Mouse (Mus musculus) kidney, embryonic 15.5 days (tissue): ENCODE measurements at regions not wholly inside any gene's neighbourhood (a gene's known extent, or its start where the extent isn't known, plus 50 kb on each side); places are given as distances from the start of the nearest gene placed in this dataset. TPM values are rescaled to one million over a fixed set of nuclear protein-coding genes. Genes with fewer than 3 reads are reported as not detected.
"Not testable (repeated sequence)": the region's sequence is repeated elsewhere in the genome, so short reads cannot be mapped to it uniquely, and the experiment has no call there.

Experiments used
- ATAC-seq: fragments of 200-750 bp; cut with Nextera tagmentation; replicated peaks from 2 replicates; pipeline ENCODE4 v1.8.0; 2017; ENCODE audit warnings: moderate TSS enrichment; ENCODE audit not compliant: low FRiP score
- H3K27ac ChIP-seq: fragments of 300-500 bp; sonication (generic); 2 replicates; pipeline ENCODE4 v1.5.1; 2015; ENCODE audit warnings: mild to moderate bottlenecking, inconsistent platforms
- H3K27me3 ChIP-seq: fragments of 300-500 bp; sonication (generic); 2 replicates; pipeline ENCODE4 v1.6.1; 2015; ENCODE audit warnings: inconsistent platforms
- H3K36me3 ChIP-seq: fragments of 300-500 bp; sonication (generic); 2 replicates; pipeline ENCODE4 v1.6.1; 2015; ENCODE audit warnings: inconsistent platforms
- H3K4me1 ChIP-seq: fragments of 300-500 bp; sonication (generic); 2 replicates; pipeline ENCODE4 v1.6.1; 2015; ENCODE audit warnings: inconsistent platforms
- H3K4me2 ChIP-seq: fragments of 300-500 bp; sonication (generic); 2 replicates; pipeline ENCODE4 v1.6.1; 2015; ENCODE audit warnings: moderate library complexity, mild to moderate bottlenecking, inconsistent platforms
- H3K4me3 ChIP-seq: fragments of 300-500 bp; sonication (generic); replicated peaks from 2 replicates; pipeline ENCODE4 v1.5.1; 2015; ENCODE audit warnings: mild to moderate bottlenecking, inconsistent platforms
- H3K9ac ChIP-seq: fragments of 300-500 bp; sonication (generic); 2 replicates; pipeline ENCODE4 v1.6.1; 2015; ENCODE audit warnings: mild to moderate bottlenecking, inconsistent platforms
- H3K9me3 ChIP-seq: fragments of 300-500 bp; sonication (generic); replicated peaks from 2 replicates; pipeline ENCODE4 v1.6.1; 2016; ENCODE audit warnings: inconsistent platforms
- WGBS: fragments of 180-500 bp; shearing (Covaris S2); methylation state at CpG from one replicate; pipeline ENCODE4 v1.1.7; 2015; ENCODE audit warnings: mixed read lengths; 5-methylcytosine and 5-hydroxymethylcytosine counted together
- microRNA-seq: library from miRNA; unstranded; fragments of <30 nt; microRNA quantifications from one replicate; pipeline ENCODE4, GENCODE M21; 2016

DNA sequence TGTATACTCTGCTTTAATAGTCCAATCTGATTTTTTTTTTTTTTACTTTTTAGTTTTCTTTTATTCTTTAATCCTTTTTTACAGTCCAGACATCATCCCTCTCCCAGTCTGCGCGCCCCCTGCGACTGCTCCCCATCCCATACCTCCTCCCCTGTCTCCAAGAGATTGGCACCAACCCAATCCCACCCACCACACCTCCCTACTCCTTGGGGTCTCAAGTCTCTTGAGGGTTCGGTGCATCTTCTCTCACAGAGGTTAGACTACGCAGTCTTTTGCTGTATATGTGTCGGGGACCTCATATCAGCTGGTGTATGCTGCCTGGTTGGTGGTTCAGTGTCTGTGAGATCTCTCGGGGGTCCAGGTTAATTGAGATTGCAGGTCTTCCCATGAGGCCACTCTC, 93.4 kb upstream of the Meox2 start:
- not testable (repeated sequence) for H3K27me3 ChIP-seq, H3K4me3 ChIP-seq, H3K4me2 ChIP-seq, H3K9ac ChIP-seq, ATAC-seq, H3K4me1 ChIP-seq, H3K27ac ChIP-seq, H3K9me3 ChIP-seq, H3K36me3 ChIP-seq
- 90% methylated on average over 7 of the region's 7 CpGs for WGBS

- H3K36me3 ChIP-seq = no peaks in the 10 kb centered on the region
- ATAC-seq = no peak
- no peaks in the 10 kb centered on the region for H3K27me3 ChIP-seq
- no peak overlapping the region for H3K4me2 ChIP-seq
- WGBS = 58% methylated on average over 4 of the region's 4 CpGs
- H3K27ac ChIP-seq = no peak overlapping the region
- H3K9ac ChIP-seq = no peak overlapping the region
- H3K9me3 ChIP-seq = no peaks in the 10 kb centered on the region
- no peaks in the 10 kb centered on the region for H3K4me1 ChIP-seq
- no peak overlapping the region for H3K4me3 ChIP-seq
These were observed 92.7 kb upstream of the Meox2 start for GRCm38 (mm10) chr12:37015474-37016248.

DNA sequence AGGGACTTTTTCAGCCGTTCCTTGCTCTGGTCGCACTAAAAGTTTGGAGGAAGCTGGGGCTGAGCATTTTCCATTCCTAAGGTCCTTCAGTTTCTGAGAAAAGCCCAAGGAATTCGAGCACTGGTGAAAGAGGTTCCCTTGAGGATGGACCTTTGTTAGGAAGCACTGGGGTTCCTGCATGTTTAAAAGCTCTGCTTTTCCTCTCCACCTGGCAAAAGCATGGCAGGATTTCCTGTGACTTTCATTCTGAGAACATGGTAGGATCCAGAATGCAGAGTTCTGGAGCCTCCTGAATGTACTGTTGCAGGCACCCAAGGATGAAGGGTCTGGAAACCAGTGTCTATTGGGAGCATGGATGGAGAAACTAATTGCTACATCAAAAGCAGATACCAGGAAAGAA, 61.1 kb upstream of the Meox2 start:
- no peak overlapping the region for H3K4me3 ChIP-seq
- H3K4me2 ChIP-seq = no peak overlapping the region
- no peak for ATAC-seq
- H3K4me1 ChIP-seq = no peaks in the 10 kb centered on the region
- no peaks in the 10 kb centered on the region for H3K36me3 ChIP-seq
- no peak overlapping the region for H3K27ac ChIP-seq
- H3K9me3 ChIP-seq = no peaks in the 10 kb centered on the region
- H3K27me3 ChIP-seq = no peaks in the 10 kb centered on the region
- WGBS = 71% methylated on average over 3 of the region's 3 CpGs
- H3K9ac ChIP-seq = no peak overlapping the region

GRCm38 (mm10) chr12:37050596-37050995, 57.7 kb upstream of the Meox2 start:
- H3K4me2 ChIP-seq = no peak overlapping the region
- H3K9me3 ChIP-seq = no peaks in the 10 kb centered on the region
- no peak overlapping the region for H3K9ac ChIP-seq
- no peaks in the 10 kb centered on the region for H3K4me1 ChIP-seq
- WGBS = 39% methylated on average over 1 of the region's 1 CpGs
- H3K36me3 ChIP-seq = no peaks in the 10 kb centered on the region
- ATAC-seq = no peak
- no peaks in the 10 kb centered on the region for H3K27me3 ChIP-seq
- H3K27ac ChIP-seq = no peak overlapping the region
- H3K4me3 ChIP-seq = no peak overlapping the region

DNA sequence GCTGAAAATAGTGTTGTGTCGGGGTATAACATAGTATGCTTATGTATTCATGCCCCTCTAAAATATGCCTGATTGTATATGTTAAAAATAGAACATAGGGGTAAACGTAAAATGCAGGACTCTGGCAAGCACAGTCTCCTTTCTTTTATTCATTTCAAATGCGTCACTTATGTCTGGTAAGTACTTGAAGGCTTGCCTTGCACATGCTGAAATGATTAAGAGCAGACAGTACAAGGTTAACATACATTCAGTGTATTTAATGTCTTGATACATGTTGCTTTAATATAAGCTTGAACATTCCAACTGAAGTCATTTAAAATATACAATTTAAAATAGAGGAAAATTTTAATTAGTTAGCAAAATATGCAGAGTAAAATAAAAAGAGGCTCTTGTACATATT, 50.9 kb upstream of the Meox2 start:
- Histone ChIP-seq H3K4me2 (no peak overlapping the region), H3K27me3 (no peaks in the 10 kb centered on the region), H3K27ac (no peak overlapping the region), H3K9me3 (no peaks in the 10 kb centered on the region), H3K36me3 (no peaks in the 10 kb centered on the region), H3K4me1 (no peaks in the 10 kb centered on the region), H3K9ac (no peak overlapping the region), H3K4me3 (no peak overlapping the region)
- ATAC-seq = no peak
- WGBS = 83% methylated on average over 3 of the region's 3 CpGs

Small RNA genes in the stretch of these regions (microRNA-seq; reads per million reads assigned to microRNA genes)
- gene Gm44326 (not detected), gene Mir5099 (122 reads per million, percentile 59 among the genes with 10 or more reads in this experiment)
